Mouse (Mus musculus): Measurements from ENCODE around the gene Bysl.

DNA sequence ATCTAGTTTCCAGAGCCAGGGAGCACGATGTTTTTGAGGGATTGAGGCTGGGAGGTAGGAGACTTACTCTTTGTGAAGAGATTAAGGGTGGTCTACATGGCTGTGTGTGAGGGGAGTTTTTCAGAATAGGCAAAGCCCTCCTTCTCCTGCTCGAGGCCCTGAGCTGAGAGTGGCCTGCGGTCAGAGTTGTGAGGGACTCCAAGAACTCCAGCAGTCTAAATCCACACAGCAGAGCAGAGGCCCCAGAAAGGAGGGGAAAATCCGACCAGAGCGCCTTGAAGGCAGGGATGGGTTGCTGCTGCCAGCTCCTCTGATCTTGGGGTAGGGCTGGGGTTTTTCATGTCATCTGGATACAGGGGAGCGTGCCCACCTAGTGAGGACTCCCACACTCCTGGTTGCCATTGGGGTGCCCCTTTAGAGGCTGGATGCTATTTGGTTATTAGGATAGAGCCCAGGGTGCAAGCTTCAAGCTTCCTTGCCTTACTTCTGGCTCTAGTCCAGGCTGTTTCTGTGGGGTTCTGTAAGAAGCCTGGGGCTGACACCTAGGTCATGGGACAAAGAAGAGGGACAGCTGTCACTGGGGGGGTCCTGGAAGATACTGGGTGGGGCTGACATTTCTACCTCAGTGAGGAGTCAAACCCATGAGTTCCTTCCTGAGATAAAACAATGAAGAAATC, 15.0 kb downstream of the Bysl start:
- TF ChIP-seq POLR2A (IDR thresholded peaks at IDR 0.05; ENCODE audit: insufficient read depth, low read depth, low read length) (no peak), EP300 (IDR thresholded peaks at IDR 0.05; ENCODE audit: insufficient read depth, low read depth, low read length) (no peak)
